Mouse (Mus musculus) right cerebral cortex, postnatal 36 days (tissue): ENCODE measurements around the gene Spint4.
"Not testable (repeated sequence)": the region's sequence is repeated elsewhere in the genome, so short reads cannot be mapped to it uniquely, and the experiment has no call there.

Experiments used
- DNase-seq, 2 experiments: peaks; one replicate each; pipeline ENCODE4 v3.0.0; 2022; ENCODE audit warnings: low spot score in 2 of 2, mixed read lengths in 1 of 2

Gene Spint4

DNA sequence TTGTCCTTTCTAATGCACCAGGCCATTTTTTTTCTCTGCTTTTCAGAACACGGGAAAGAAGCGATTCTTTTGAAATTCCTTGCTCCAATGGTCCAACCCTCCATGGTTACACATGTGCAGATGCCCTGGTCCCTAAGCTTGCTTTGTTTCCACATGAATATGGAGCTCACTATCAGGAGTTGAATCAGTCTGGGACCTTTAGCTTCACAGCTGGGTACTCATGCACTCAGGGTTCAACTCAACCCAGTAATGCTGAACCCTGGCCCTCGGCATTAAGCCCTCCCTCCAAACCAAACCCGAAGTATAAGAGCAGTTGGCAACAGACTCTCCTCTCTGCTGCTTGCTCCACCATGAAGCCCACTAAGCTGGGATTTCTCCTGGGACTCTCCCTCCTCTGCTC, at the start of gene Spint4:
Spint4 (plus strand) TSS at position 301 of the 400 bp plus-strand sequence.
- no peak for DNase-seq

DNA sequence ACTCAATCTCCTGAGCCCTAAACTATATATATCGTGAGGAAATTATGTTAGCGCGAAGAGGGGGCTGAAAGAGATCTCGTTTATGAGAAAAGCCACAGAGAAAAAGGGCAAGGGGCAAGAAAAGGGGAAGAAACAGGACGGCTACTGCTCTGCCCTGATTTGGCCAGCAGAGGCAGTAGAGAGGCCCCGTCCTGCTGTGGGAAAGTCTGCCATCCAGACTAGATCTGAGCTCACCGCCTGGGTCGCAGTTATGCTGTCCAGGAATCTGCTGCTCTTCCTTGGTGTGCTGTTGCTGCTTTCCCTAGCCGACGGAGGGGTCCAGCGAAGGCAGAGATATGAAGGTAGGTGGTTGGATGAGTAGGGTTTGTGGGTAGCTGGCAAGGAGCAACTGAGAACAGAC, 42.4 kb upstream of the Spint4 start, which contains the start of gene Wfdc10:
Wfdc10 (plus strand) TSS at position 189 of the 400 bp plus-strand sequence.
- no peak for DNase-seq

DNA sequence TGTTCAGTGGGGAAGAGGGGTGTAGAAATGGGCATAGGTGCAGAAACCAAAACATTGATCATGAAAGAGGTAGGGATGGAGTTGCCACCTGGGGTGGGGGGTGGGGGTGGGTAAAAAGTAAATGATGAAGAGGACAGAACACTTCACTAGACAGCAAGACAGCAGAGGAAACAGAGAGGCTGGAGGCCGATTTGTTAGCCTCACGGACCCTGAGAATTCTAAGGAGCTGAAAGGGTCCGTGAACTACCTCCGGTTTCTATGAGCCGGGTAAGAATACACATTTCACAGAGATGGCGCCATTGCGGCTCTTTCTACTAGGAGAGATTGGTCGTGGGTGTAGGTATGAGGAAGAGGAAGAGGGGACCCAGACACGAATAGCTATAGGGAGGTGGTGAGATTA, 41.8 kb upstream of the Spint4 start, which contains the start of gene Wfdc9:
Wfdc9 (minus strand) TSS at position 101 of the 400 bp plus-strand sequence.
- no peak for DNase-seq

DNA sequence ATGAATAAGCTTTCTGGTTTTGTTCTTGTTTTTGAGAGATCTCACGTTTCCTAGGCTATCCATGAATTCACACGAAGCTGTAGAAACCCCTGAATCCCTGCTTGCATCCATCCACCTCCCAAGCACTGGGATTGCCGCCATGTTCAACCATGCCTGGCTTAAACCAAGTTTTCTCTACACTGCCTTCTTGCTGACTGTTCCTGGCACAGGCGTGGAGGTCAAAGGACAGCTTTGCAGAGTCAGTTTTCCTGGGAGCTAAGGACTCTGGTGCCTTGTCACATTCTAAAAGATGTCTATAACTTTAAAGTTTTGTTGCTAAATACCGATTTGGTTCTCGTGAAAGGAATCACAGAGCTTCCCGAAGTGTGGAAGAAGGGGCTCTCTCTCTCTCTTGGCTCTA, 33.5 kb upstream of the Spint4 start:
- no peak for DNase-seq

DNA sequence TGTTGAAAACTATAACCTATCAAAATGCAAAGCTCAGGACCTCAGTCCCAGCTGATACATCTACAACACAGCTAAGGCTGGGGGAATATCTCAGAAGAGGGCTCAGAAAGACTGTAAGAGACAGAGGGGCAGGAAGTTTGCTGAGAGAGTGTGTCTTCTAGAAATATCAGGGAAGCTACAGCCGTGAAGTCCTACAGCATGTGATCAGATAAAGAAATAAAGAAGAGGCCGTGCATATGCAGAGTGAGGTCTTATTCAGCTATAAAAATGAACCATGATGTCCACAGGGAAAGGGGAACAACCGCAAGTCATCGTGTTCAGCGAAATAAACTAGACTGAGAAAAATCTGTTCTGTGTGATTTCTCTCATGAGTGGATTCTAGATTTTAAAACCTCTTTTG, 28.0 kb upstream of the Spint4 start:
- no peak for DNase-seq

DNA sequence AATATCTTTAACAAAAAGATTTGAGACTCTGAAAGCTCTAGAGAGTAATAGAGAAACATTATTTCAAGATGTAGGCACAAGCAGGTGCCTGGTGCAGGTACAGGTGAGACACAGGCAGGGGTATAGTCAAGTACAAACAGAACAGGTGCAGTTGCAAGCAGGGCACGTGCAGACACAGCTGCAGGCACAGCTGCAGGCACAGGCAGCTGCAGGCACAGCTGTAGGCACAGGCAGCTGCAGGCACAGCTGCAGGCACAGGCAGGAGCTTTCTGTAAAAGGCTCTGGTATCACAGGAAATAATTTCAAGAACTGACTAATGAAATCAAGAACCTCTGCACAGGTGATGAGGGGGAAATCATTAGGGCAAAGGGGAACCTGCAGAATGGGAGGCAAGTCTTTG, 27.4 kb upstream of the Spint4 start:
- DNase-seq: no peak

DNA sequence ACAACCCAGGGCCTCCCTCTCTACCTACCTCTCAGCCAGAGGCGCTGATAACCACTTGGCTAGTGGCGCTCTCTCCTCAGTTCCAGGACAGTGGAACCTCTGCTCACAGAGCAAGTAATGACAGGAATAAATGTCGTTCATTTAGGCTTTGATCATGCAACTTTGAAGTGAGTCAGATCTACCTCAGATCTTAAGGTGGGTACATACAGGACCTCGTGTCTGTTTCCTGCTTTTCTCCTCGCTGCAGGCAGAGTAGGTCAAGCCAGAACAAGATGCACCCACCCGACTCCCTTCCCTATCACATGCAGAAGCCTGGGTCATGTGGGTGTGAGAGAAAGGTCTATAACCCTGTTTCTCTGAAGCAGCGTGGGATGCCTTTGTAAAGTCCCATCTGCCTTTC, 24.3 kb upstream of the Spint4 start, which contains the start of gene Wfdc11:
Wfdc11 (minus strand) TSS at position 101 of the 400 bp plus-strand sequence.
- no peak for DNase-seq

DNA sequence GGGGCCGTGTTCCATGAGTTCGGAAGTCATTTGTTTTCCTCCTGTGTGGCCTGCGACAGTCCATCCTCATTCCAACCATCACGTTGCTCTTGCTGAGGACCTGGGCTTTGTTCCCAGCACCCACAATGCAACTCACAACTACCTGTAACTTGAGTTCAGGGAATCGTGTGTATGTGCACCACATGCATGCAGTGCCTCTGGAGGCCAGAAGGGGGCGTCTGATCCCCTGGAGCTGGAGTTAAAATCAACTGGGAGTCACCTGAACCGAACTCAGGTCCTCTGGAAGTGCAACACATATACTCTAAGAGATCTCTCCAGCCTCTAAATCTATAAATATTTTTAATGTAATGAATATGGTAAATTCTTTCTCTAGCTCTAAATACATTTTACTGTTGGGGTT, 22.2 kb upstream of the Spint4 start:
- DNase-seq: no peak

DNA sequence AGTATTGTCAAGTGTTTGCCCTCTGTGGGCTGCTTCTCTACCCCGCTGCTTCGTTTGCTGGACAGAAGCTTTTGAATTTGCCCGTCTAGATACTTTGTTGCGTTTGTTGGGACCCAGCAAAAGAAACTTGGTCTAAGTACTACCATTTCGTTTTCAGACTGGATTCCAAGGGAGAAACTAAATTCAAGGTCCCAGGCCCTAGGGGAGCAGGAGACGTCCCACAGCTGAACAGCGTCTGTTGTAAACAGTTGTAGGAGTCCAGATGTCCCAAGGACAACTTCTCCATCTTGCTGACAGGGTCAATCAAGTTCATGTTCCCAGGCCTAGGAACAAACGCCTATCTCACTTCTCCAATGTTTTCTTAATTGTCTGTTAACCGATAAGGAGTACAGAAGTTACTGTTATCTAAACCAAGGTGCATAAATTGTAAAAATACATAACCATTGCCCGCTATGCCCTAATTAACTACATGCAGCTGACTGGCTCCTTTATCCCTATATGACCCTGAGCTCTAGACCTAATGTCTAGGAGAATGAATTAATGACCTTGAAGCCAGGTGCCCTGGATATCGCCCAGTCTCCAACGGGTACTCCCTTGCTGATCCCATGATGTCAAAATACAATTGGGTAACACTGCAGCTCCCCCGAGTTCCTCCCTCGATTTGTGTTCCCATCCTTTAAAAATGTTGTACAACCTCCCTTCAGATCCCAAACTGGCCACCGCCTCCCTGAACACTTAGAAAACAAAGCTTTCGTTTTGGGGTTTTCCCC, 21.2 kb upstream of the Spint4 start:
- no peak for DNase-seq

DNA sequence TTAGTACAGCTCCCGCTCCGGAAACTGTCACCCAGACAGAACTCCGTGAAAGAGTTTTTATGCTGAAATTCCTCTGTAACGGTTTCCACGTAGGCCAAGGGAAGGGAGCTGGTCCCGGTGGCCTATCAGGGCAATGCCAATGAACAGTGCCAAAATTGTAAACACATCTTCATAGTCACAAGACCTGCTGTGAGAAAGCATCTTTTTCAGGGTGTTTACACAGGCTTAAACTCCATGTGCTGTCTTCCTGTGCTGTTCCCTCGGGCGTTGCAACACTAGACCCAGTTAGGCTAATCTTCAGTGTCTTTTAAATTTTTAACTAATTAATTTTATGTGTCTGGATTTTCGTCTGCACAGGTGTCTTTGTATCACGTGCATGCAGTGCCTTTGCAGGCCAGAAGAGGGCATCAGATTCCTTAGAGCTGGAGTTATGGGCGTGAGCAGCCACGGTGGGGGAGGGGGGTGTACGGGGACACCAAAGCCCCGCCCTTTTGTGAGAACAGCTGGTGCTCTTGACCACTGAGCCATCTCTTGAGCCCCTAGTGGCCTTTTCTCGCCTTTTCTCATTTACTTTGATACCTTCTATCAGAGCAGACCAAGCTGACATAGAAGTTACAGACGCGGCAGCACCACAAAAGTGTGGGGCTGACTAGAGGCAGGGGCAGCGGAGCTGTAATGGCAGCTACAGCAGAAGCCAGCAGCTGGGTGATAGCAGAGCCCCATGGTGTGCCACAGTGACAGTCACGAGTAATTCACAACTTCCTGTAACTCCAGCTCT, 19.3 kb upstream of the Spint4 start:
- peak; percentile 38 to 50 for DNase-seq

DNA sequence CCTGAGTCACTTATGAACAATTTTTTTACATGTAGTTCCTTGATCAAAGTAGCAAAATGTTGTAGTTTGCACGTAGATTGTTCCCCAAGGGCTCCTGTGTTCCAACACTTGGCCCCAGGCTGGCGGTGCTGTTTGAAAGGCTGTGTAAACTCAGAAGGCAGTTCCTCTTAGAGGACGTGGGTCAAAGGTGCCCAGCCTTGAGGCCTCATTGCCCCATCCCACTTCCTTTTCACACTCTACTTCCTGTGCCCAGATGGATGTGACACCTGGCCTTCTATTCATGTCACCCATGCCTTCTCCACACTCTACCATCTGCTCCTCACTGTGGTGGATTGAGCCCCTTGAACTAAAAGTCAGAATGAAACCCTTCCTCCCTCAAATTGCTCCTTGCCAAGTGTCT, 18.4 kb upstream of the Spint4 start:
- DNase-seq: no peak

DNA sequence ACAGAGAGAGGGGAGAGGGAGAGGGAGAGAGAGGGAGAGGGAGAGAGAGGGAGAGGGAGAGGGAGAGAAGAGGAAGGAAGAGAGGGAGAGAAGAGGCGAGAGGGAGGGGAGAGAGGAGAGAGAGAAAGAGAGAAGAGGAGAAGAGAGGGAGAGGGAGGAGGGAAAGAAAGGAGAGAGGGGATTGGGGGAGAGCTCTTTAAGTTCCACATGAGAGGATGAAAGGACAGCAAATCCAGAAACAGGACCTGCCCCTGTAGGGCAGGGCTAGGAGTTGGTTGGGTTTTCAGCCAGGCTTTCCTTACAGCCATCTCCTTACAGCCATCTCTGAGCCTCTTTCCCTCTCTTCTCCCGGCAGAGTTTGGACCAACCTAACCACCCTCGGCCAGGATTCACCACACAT, 13.5 kb upstream of the Spint4 start, which contains the start of gene Wfdc13:
Wfdc13 (plus strand) TSS at position 301 of the 400 bp plus-strand sequence.
- DNase-seq: no peak

DNA sequence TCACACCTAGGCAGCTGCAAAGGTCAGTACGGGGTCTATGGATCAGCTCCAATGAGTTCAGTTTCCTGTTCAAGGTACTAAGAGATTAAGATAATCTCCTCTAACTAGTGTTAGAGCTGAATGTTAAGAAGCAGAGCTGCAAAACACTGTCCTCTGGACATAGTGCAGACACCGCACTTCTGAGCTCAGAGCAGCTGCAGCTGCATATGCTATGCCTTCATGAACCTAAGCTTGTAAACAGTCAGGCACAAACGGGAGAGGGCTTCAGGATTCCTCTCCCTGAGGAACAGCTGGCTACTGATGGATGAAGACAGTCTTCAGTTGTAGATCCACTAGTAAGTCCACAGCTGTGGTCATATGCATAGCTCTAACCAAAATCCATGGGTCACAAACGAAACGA, 2.7 kb downstream of the Spint4 start:
- no peak for DNase-seq

DNA sequence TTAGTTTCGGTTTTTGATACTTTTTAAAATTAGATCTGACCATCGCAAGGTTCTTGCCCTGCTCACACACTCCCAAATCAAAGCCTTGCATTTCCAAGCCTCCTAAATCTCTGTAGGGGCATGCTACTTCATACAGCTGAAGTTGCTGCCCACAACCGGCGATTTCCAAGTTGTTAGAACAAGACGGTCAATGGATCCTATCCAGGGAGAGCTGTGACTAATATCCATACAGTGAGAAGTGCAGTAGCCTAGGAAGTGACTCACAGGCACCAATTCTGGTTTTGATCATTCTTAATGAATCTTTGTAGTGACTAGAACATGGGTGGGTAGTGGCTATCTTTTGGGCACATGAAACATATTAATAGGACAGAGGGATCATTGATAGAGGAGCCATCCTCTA, 3.5 kb downstream of the Spint4 start:
- DNase-seq: no peak

DNA sequence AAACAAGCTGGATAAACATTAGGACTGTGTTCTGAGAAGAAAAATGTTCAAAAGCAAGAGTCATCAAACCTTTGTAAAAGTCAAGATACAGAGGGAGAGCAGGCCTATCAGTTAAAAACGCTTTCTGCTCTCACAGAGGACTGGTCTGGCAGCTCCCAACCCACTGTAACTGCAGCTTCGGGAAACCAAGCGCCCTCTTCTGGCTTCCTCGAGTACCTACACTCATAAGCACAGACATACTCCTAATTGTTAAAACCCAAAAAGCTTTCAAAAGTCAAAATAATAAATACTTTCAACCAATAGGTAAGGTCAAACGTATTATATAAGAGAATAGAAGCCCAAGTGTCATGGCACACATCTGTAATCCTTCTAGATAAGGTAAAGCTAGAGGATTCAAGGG, 5.9 kb downstream of the Spint4 start:
- DNase-seq: no peak

DNA sequence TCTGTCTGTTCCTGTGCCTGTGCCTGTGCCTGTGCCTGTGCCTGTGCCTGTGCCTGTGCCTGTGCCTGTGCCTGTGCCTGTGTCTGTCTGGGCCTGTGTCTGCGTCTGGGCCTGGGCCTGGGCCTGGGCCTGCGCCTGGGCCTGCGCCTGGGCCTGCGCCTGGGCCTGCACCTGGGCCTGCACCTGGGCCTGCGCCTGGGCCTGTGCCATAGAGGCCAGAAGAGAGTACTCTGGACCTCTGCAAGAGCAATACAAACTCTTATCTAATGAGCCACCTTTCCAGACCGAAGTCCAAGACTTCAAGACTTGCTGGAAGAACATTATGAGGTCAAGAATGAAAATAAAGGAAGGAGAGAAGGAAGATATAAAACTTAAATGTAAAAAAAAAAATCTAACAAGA, 7.0 kb downstream of the Spint4 start:
- no peak for DNase-seq

DNA sequence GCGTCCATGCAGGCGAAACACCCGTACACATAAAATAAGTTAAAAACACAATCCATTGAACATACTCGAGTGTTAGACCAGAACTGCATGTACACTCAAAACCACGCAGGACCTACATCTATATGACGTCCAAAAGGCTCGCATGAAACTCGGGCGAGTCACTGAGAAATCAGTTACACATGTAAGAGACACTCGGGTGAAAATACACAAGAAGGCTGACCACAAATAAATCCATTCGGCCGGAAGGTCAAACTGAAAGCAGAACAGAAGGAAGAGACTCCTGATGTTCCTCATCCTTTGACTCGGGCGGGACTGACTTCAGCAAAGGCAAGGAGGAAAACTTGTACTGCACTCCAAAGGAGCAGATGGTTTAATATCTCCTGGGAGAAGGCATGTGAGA, 7.7 kb downstream of the Spint4 start:
- no peak for DNase-seq

DNA sequence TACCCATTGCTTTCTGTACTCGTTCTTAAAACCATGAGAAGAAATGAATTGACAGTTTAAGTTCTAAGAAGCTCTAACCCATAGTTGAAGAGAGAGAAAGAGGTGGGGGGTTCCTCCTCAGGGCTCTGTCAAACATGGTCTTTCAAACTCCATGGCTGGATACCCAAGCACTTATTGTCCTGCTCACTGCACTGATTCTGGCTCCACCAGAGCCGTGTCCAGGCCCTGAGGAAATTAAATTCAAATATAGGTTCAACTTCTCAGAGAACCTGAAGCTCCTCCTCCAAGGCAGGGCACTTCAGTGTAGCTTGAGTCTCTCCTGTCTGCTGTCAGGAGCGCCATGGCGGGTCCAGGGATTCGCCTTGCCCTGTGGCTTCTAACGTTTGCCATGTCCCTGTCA, 16.7 kb downstream of the Spint4 start, which contains the start of gene Spint5:
Spint5 (plus strand) TSS at position 301 of the 400 bp plus-strand sequence.
- no peak for DNase-seq

DNA sequence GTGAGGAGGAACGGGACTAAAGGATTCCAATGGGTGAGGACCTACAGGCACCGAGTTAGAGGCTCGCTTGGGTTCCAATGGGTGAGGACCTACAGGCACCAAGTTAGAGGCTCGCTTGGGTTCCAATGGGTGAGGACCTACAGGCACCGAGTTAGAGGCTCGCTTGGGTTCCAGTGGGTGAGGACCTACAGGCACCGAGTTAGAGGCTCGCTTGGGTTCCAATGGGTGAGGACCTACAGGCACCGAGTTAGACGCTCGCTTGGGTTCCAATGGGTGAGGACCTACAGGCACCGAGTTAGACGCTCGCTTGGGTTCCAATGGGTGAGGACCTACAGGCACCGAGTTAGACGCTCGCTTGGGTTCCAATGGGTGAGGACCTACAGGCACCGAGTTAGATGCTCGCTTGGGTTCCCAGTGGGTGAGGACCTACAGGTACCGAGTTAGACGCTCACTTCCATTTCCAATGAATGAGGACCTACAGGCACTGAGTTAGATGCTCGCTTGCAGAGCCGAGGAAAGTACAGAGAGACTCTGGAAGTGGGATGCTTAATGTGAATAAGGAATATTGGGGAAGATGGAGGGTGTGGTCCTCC, 18.0 kb downstream of the Spint4 start:
- DNase-seq: not testable (repeated sequence)

DNA sequence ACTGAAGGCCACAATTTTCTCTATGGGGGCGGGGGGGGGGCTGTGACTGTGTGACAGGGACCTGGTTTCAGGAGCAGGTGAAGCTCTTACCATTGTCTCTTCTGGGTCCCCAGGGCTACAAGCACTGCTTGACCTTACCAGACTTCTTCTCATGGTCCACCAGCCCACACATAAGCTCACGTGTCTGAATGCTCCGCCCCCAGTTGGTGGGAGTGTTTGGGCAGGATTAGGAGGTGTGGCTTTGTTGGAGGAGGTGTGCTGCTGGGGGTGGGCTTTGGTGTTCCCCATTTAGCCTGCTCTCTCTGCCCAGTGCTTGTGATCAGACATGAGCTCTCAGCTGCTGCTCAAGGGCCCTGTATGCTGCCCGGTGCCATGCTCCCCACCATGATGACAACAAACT, 25.0 kb downstream of the Spint4 start:
- DNase-seq: no peak

DNA sequence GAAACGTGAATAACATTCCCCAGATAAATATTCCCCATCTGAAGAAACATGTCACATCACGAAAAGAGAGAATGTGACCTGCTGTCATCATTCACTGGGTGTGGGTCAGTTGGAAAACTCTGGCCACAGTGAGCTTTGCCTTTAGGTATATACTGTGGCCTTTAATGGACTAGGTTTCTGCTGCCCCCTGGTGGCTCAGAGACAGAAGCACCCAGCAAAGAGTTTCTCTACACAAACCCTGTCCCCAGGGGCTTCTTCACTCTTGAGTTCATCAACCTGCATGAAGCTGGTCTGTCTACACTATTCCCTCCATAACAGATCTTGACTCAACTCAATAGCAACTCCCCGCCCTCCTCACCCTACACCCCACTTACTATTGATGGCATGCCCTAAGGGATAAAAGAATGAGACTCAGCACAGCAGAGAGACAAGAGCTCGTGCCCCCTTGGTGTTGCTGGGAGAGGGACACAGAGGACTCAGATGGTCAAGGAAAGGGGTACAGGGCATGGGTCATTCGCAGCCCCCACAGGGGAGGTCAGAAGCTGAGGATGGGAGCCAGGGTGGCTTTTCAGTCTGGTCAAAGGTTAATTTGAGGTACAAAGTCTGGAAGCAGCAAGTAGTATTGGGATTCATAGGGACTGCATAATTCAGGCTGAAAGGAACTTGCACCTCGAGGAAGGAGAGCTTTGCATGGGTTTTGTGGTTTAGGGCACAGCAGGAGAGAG, 27.8 kb downstream of the Spint4 start:
- DNase-seq: peak; percentile 17 to 18

DNA sequence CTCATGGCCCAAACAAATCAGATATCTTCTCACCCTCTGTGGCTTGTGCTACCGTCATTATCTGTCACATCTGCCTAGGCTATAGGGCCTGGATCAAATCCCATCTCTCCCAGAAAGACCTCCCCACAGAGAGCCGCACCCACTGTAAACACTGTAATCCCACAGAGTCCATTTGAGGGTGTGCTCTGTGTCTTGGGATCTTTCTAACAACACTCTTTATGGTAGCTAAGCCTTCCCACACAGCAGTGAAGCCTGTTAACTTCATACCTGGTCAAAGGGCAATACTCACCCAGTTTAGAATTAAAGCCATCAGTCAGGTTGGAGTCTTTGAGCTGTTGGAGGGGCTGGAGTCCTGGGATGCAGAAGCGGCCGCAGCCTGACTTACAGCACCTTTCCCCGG, 33.4 kb downstream of the Spint4 start:
- no peak for DNase-seq
